Mouse (Mus musculus) heart, postnatal 4 days (tissue): ENCODE data around the gene Etv5. TPM values are rescaled to one million over a fixed set of nuclear protein-coding genes. Genes with fewer than 3 reads are reported as not detected.
"Not testable (repeated sequence)": the region's sequence is repeated elsewhere in the genome, so short reads cannot be mapped to it uniquely, and the experiment has no call there.

Source experiments
- DNase-seq: peaks from one replicate; pipeline ENCODE4 v3.0.0; 2021
- total RNA-seq, 2 experiments: library from RNA; stranded (reverse); gene quantifications; 2 replicates each; pipeline ENCODE4 v1.2.3; 2021

The Etv5 gene
- total RNA-seq, 2 experiments from 2014 or later, result 11.6 to 14.5 TPM

DNA sequence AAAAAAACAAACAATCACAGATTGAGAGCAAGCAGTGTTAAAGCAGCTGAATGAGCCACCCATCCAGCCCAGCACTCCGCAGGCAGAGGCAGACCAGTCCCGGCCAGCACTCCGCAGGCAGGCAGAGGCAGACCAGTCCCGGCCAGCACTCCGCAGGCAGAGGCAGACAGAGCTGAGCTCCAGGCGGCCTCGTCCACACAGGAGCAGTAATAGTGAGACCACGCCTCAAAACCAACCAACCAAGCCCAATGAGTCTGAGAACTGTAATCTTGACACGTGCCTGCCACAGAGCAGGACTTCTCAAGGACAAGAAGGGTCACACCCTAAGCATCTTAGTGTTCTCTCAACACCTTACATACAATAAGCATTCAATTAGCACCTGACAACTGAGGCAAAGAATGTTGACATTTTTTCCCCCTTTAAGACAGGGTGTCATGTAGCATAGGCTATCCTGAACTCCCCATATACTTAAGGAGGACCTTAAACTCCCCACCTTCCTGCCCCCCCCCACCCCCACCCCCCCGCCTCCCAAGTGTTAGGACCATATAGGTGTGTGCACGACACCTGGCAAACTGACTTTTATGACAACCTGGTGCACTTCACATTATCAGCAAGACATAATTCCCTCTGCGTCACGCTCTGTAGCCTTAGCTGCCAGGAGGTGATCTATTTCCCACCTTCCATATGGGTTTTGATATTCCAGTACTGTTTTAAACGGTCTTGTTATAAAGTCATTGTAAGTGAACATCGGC lies 44.2 kb downstream of the Etv5 start:
- DNase-seq, result no peak

DNA sequence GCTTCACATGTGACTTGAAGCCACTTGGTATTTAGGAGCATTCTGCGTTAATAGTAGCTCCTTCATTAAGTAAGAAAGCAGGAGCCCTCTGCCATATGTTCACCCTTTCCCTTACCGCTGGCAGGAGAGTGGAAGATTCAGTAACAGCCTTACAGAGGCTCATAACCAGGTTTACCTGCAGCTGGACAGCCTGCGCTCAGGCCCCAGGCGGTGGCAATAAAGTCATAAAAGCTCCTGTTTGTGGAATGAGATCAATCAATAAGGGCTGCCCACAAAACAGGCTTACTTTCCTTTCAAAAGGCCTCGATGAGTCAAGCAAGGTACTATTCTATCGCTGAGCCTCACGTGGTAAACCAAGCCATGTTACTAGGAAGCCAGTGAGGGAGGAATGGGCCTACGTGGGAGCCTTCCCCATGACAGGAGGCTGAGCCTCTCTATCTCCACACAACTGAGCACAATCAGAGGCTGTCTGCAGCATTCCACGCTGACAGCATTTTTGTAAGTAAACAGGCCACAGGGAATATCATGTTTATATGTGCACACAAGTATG lies 49.1 kb downstream of the Etv5 start:
- no peak for DNase-seq

GRCm38 (mm10) chr16:22389146-22389911 lies 50.2 kb downstream of the Etv5 start:
- no peak for DNase-seq

DNA sequence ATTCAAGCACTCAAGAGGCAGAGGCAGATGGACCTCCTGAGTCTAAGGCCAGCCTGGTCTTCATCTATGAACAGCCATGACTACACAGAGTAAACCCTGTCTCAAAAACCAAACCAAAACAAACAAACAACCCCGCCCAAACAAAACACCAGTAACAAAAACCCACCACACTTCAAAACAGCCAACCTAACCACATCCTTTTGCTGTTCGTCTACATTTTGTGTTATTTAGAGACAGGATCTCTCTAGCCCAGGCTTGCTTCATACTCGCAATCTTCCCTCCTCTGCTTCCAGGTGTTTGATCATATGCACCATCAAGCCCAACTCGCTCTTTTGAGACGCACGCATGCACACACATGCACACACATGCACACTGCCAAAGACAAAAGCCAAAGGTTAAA lies 51.8 kb downstream of the Etv5 start:
- no peak for DNase-seq

GRCm38 (mm10) chr16:22382018-22382417 lies 57.5 kb downstream of the Etv5 start:
- DNase-seq, result not testable (repeated sequence)

GRCm38 (mm10) chr16:22380981-22381380 lies 58.5 kb downstream of the Etv5 start:
- DNase-seq, result no peak

DNA sequence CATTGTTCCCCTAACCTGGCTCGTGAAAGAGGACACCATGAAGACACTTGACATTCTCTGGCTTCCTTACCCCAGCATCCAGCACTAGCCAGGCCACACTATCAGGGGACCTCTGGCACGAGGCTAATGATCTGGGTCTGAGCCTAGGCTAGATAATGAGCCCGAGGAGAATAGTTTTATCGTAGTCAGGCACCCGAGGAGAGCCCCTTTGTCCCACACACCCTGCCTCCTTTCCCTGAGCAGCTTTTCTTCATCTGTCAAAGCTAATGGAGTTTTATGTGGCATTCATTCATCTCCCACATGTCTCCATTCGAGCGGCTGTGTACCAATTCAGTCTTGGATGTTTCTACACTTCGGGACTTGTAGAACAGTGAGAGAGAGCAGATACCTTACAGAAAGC lies 59.5 kb downstream of the Etv5 start:
- no peak for DNase-seq

DNA sequence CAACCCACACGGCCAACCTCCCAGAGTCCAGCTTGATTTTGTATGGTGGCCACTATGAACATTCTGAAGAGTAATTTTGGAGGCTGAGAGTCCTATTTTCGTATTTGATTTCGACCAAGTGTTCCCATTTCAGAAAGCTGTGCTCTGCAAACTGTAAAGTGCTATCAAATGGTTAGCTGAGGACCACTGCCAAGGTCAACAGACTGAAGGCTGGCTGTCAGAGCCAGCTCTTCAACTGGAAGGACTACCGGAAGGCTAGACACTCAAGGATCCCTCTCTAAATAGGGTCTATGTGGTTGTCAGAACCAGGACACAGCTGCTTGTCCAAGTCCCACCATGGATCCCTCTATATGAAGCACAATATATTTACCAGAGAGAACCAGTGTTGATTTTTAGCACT lies 60.2 kb downstream of the Etv5 start:
- no peak for DNase-seq

DNA sequence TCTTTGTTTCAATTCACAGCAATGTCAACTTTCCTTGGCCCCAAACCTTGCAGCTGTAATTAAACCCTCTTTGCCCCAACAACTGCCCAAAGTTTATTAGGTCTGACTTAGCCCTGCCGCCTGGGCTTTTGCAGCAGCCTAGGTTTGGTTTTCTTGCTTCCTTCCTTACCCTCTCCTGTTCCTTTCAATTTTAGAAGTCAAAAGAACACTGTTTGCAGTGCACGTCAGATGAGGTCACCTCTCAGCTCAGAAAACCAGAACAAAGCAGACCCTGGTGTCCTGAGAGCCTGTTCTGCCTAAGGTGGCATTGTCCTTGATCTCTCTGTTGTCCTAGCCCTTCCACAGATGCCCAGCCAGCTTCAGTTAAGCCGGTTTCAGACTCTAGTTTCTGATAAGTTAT lies 61.8 kb downstream of the Etv5 start:
- DNase-seq, result no peak

GRCm38 (mm10) chr16:22374898-22375297 lies 64.6 kb downstream of the Etv5 start:
- no peak for DNase-seq

DNA sequence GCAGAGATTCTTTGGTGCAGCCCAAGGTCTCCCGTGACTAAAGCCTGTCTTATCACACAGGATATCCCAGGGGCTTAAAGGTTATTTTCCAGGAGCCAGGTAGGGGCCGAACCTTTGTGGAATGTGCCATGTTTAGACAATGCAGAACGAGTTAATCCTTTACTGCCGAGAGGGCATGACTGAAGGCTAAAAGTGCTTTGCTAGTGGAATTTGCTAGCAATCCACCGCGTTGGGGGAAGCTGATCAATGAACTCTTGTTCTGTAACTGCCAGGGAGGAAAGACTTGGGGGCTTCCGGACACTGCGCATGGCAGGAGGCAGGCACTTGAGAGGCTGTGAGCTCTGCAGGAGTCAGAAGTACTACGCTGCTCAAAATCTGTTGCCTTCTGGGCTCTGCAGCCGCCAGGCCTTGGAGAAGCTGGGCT lies 66.8 kb downstream of the Etv5 start:
- no peak for DNase-seq

- no peak for DNase-seq
These were observed 67.3 kb downstream of the Etv5 start for GRCm38 (mm10) chr16:22372225-22372624.

- DNase-seq, result no peak
These were observed 72.4 kb downstream of the Etv5 start for GRCm38 (mm10) chr16:22367099-22367498.

- DNase-seq, result no peak
These were observed 73.5 kb downstream of the Etv5 start for GRCm38 (mm10) chr16:22366040-22366439.

DNA sequence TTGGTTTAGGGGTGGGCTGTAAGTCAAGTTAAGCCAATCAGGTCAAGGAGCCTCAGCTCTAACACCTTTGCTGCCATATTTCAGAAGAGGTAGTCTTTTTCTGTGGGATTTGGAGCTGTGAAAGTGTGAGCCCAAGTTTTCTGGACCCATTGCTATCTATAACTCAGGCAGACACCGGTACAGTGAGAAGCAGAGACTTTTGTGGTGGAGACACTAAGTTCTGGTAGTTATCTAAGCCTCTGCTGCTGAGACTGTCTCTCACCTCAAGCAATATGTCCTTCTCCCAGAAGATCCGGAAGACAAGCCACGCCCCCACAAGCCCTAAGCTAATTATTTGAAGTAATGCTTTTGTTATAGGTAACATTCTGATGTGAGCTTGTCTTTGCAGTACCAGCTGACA lies 73.9 kb downstream of the Etv5 start:
- no peak for DNase-seq

DNA sequence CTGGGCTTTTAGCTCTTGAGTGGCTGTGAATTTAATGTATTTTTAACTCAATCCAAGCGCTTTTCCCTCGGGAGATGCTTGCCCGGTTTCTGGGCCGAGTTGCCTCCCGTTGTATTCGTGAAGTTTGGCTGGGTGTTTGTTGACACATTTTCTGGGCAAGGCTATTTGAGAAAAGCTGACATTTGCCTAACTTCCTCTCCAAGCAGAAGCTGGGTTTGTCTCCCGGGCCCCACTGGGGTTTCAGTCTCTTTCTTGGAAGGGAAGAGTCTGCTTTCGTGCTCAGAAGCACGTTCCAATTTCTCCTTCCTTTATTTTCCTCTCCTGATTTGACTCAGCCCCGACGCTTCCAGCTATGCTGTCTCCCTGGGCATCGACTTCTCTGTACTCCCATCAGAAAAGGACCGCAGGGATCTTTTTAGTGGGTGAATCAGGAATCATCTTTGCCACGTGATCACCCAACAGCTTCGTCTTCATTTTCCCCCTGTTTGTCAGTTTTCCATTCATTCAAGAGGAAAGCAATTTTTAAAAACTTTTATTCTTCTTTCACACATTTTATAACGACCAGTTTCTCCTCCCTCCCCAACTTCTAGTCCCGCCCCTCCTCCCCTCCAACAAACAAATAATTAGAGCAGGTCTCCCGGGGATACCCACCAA lies 80.7 kb downstream of the Etv5 start:
- DNase-seq, result peak; percentile 33

DNA sequence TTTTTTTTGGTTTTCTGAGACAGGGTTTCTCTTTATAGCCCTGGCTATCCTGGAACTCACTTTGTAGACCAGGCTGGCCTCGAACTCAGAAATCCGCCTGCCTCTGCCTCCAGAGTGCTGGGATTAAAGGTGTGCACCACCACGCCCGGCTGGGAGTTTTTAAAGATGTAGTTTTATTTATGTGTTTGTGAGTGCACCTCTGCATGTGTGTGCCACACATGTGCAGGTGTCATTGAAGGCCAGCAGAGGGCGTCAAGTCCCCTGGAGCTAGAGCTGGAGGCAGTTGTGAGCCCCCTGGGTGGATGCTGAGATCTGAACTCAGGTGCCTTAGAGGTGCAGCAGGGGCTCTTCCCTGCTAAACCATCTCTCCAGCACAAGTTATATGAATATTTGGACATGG lies 85.3 kb downstream of the Etv5 start:
- DNase-seq, result not testable (repeated sequence)

- DNase-seq, result no peak
These were observed 85.9 kb downstream of the Etv5 start for GRCm38 (mm10) chr16:22353639-22354038.

DNA sequence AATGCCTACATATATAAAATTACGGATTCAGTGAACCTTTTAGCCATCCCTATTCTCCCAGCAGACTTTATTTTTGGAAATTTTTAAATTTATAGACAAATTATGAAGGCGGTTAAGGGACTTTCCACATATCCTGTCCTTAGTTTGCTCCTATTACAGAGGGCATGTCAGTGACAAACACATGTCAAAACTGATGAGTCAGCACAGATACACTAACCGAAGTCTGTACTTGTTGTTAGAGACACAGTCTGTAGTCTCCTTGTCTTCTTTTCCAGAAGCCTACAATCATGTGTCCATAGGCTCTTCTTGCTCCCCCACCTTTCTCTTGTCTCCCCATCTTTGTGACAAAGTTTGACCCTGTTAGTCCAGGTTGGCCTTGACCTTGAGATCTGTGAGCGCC lies 88.3 kb downstream of the Etv5 start:
- no peak for DNase-seq

DNA sequence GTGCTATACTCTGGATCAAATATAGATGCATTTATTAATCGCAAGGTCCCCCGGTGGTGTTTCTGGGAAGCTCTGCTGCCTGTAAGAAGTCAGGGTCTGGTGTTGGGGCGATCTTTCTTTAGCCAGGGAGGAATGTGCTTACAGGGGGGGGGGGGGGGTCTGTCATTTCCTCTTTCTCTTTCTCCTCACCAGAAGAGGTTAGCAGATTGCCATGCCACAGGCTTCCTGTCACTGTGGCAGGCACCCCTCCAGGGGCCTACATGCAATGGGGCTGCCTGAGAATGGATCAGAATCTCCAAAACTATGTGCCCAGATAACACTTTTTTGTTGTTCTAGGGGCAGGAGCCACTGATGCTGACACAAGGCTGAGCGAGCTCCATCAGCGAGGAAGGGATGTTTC lies 89.7 kb downstream of the Etv5 start:
- DNase-seq, result no peak

DNA sequence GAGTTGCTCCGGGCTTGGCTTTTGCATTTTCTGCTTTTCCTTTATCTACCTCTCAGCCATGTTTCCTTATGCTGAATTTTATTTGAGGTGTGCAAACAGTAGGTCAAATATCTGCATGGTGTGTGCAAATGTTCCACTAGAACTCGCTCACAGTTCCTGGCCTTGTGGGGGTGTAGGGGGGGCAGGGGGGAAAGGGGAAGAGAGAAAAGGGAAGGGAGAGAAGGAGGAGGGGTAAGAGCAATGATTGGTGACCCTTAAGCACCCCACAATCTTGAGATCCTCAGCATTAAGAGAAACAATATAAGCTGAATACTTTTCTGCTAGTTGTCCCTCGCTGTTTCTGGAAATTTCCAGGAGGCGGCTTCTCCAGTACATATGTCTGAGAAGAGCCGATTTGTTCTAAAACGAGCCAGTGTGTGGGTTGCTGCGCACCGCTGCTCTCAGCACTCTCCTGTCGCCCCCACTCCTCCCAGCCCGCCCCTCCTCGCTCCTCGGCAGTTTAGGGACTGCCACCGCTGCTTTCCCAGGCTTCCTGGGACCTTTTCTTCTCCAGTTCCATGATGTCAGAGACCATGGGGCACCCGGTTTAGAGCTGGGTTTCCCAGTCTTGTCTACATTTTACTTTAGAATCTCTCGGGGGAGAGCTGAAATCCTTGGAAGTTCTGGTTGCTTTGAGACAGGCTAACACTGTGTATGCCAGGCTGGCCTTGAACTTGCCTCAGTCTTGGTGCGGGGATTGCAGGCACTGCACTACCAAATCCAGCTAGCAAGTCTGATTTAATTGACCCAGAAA lies 90.8 kb downstream of the Etv5 start:
- no peak for DNase-seq

GRCm38 (mm10) chr16:22348014-22348413 lies 91.5 kb downstream of the Etv5 start:
- DNase-seq, result no peak
